Mouse (Mus musculus): ENCODE measurements around the gene Agk.

- TF ChIP-seq EP300 (IDR thresholded peaks at IDR 0.05; ENCODE audit: low read depth) (no peak), CTCF (IDR thresholded peaks at IDR 0.05; ENCODE audit: low read depth) (no peak)
Observed at GRCm38 (mm10) chr6:40413046-40413445, 88.1 kb downstream of the Agk start.
